18 mouse cellular contexts compared by ENCODE assay signal in genomic region chr16:35330451-35330850, GRCm38 (mm10).
"Had no signal": no experiment of that assay in that cellular context is flagged by ENCODE, and none has a peak within 500 bp of the region (broad histone marks: within the 10 kb centered on the region; RNA-seq: fewer than 3 reads in every experiment).

No protein-coding gene starts in this region.

- H3K4me1 ChIP-seq: midbrain, embryonic 12.5 days; neural tube, embryonic 12.5 days; stomach, embryonic 15.5 days had no signal

- H3K9ac ChIP-seq: liver, embryonic 14.5 days; lung, embryonic 14.5 days; midbrain, embryonic 12.5 days; neural tube, embryonic 12.5 days; stomach, embryonic 15.5 days had no signal

- H3K36me3 ChIP-seq: stomach, embryonic 15.5 days had no signal

- H3K27ac ChIP-seq: liver, embryonic 14.5 days; midbrain, embryonic 10.5 days; midbrain, embryonic 12.5 days; neural tube, embryonic 12.5 days; stomach, embryonic 15.5 days; stomach, postnatal 0 days had no signal

- H3K4me3 ChIP-seq: midbrain, embryonic 10.5 days; midbrain, embryonic 12.5 days; myocyte; neural tube, embryonic 12.5 days; stomach, embryonic 15.5 days had no signal

- H3K4me2 ChIP-seq: lung, embryonic 14.5 days; midbrain, embryonic 12.5 days; neural tube, embryonic 12.5 days; stomach, embryonic 15.5 days had no signal

- ATAC-seq: midbrain, embryonic 16.5 days had no signal

- H3K9me3 ChIP-seq: midbrain, embryonic 10.5 days; midbrain, embryonic 12.5 days; neural tube, embryonic 12.5 days; stomach, embryonic 15.5 days had no signal

- H3K27me3 ChIP-seq: midbrain, embryonic 12.5 days; neural tube, embryonic 12.5 days; stomach, embryonic 15.5 days had no signal

- DNase-seq: lung, adult 18-20 months; lung, embryonic 14.5 days; lung, postnatal 10 days; lung, postnatal 4 days; midbrain, embryonic 14.5 days; right cerebral cortex, adult 18-20 months; right cerebral cortex, postnatal 14 days; thymus, adult 2 months; thymus, postnatal 25 days; thymus, postnatal 4 days had no signal
